Mouse (Mus musculus) limb, embryonic 13.5 days (tissue): ENCODE measurements at regions not wholly inside any gene's neighbourhood (a gene's known extent, or its start where the extent isn't known, plus 50 kb on each side); places are given as distances from the start of the nearest gene placed in this dataset.

Experiments used
- ATAC-seq: fragments of 200-750 bp; cut with Nextera tagmentation; 2 replicates; pipeline ENCODE4 v1.8.0; 2017; ENCODE audit warnings: low read depth, moderate number of reproducible peaks, moderate TSS enrichment; ENCODE audit not compliant: low FRiP score
- H3K27ac ChIP-seq: fragments of 300-500 bp; sonication (generic); 2 replicates; pipeline ENCODE4 v1.5.1; 2015; ENCODE audit warnings: inconsistent platforms, mild to moderate bottlenecking, moderate library complexity
- H3K27me3 ChIP-seq: fragments of 300-500 bp; sonication (generic); 2 replicates; pipeline ENCODE4 v1.6.1; 2015; ENCODE audit warnings: mild to moderate bottlenecking, inconsistent platforms
- H3K36me3 ChIP-seq: fragments of 300-500 bp; sonication (generic); 2 replicates; pipeline ENCODE4 v1.6.1; 2015; ENCODE audit warnings: inconsistent platforms, mild to moderate bottlenecking, moderate library complexity
- H3K4me1 ChIP-seq: fragments of 300-500 bp; sonication (generic); 2 replicates; pipeline ENCODE4 v1.6.1; 2015; ENCODE audit warnings: inconsistent platforms
- H3K4me2 ChIP-seq: fragments of 300-500 bp; sonication (generic); replicated peaks from 2 replicates; pipeline ENCODE4 v1.6.1; 2015; ENCODE audit warnings: inconsistent platforms, mild to moderate bottlenecking, moderate library complexity
- H3K4me3 ChIP-seq: fragments of 300-500 bp; sonication (generic); 2 replicates; pipeline ENCODE4 v1.5.1; 2015; ENCODE audit warnings: moderate library complexity, mild to moderate bottlenecking, inconsistent platforms
- H3K9ac ChIP-seq: fragments of 300-500 bp; sonication (generic); 2 replicates; pipeline ENCODE4 v1.6.1; 2015; ENCODE audit warnings: mild to moderate bottlenecking, inconsistent platforms
- H3K9me3 ChIP-seq: fragments of 300-500 bp; sonication (generic); 2 replicates; pipeline ENCODE4 v1.6.1; 2016; ENCODE audit warnings: inconsistent platforms
- WGBS: fragments of 180-500 bp; shearing (Covaris S2); methylation state at CpG from one replicate; pipeline ENCODE4 v1.1.7; 2015; 5-methylcytosine and 5-hydroxymethylcytosine counted together

GRCm38 (mm10) chr14:25361129-25361528, 97.9 kb upstream of the Zmiz1 start:
- Histone ChIP-seq H3K9ac (no peak overlapping the region), H3K4me3 (no peak overlapping the region), H3K36me3 (no peaks in the 10 kb centered on the region), H3K27me3 (no peaks in the 10 kb centered on the region), H3K27ac (no peak overlapping the region), H3K4me2 (no peak overlapping the region), H3K9me3 (no peaks in the 10 kb centered on the region), H3K4me1 (peaks cover 31% of the 10 kb centered on the region)
- 83% methylated on average over 3 of the region's 3 CpGs for WGBS
- no peak for ATAC-seq

DNA sequence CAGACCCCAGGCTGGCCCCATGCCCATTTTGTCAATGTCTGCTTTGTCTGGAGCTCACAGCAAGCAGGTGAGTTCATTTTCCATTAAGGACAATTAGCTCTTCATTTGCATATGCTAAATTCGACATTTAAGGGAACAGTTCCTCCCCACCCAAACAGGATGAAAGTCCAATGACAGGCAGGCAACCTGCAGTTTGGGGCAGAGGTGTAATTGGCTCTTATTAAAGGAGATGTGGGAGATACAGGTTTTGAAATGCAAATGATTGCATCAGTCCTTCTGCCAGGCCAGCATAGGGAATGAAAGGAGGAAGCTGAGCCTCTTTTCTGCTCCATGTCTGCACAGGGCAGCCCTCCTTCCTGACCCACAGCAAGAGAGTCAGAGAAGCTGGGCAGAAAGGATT, 96.2 kb upstream of the Zmiz1 start:
- ATAC-seq: no peak
- Histone ChIP-seq H3K27me3 (no peaks in the 10 kb centered on the region), H3K9ac (no peak overlapping the region; the same call in 1 of the 2 replicates), H3K4me1 (peaks cover 35% of the 10 kb centered on the region), H3K4me3 (no peak overlapping the region), H3K4me2 (no peak overlapping the region), H3K27ac (no peak overlapping the region), H3K9me3 (no peaks in the 10 kb centered on the region), H3K36me3 (no peaks in the 10 kb centered on the region)
- 13% methylated on average over 1 of the region's 1 CpGs for WGBS

- Histone ChIP-seq H3K4me1 (peaks cover 30% of the 10 kb centered on the region), H3K27me3 (no peaks in the 10 kb centered on the region), H3K9ac (no peak overlapping the region), H3K4me3 (no peak overlapping the region), H3K36me3 (no peaks in the 10 kb centered on the region), H3K27ac (no peak overlapping the region), H3K4me2 (no peak overlapping the region), H3K9me3 (no peaks in the 10 kb centered on the region)
- WGBS: 53% methylated on average over 10 of the region's 10 CpGs
- no peak; the same call in 1 of the 2 replicates for ATAC-seq
Observed at GRCm38 (mm10) chr14:25365226-25365800, 93.7 kb upstream of the Zmiz1 start.

DNA sequence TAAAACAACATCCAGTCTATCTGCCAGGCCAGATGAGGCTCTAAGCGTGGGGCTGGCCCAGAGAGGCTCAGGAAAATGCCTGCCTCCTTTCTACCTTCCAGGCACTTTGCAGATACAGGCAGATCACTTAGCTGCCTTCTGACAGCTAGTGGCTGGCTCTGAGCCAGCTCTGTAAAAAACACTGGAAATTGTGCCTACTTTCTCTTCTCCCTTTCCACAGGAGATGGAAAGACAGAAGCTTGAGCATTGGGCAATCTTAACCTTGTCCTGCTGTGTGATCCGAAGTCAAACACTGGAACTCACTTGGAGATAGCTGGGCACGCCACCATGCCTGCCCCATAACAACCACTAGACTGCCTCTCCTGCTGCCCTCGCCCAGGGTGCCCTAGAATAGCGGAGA, 93.0 kb upstream of the Zmiz1 start:
- Histone ChIP-seq H3K36me3 (no peaks in the 10 kb centered on the region), H3K9me3 (no peaks in the 10 kb centered on the region), H3K27me3 (no peaks in the 10 kb centered on the region), H3K4me3 (no peak overlapping the region), H3K4me1 (peaks cover 32% of the 10 kb centered on the region), H3K9ac (no peak overlapping the region), H3K4me2 (no peak overlapping the region), H3K27ac (peak overlapping the region; percentile 15; the same call in 1 of the 2 replicates)
- no peak for ATAC-seq
- WGBS: 77% methylated on average over 5 of the region's 5 CpGs

GRCm38 (mm10) chr14:25370306-25371020, 88.5 kb upstream of the Zmiz1 start:
- Histone ChIP-seq H3K27ac (peak overlapping the region; percentile 84), H3K9me3 (no peaks in the 10 kb centered on the region), H3K27me3 (no peaks in the 10 kb centered on the region), H3K4me1 (peaks cover 48% of the 10 kb centered on the region), H3K4me3 (no peak overlapping the region), H3K9ac (no peak overlapping the region), H3K4me2 (no peak overlapping the region), H3K36me3 (no peaks in the 10 kb centered on the region)
- 83% methylated on average over 6 of the region's 6 CpGs for WGBS
- no peak for ATAC-seq

GRCm38 (mm10) chr14:25371021-25371400, 88.0 kb upstream of the Zmiz1 start:
- 67% methylated on average over 5 of the region's 5 CpGs for WGBS
- Histone ChIP-seq H3K4me3 (no peak overlapping the region), H3K4me2 (no peak overlapping the region), H3K36me3 (no peaks in the 10 kb centered on the region), H3K9me3 (no peaks in the 10 kb centered on the region), H3K27me3 (no peaks in the 10 kb centered on the region), H3K4me1 (peaks cover 46% of the 10 kb centered on the region), H3K27ac (peak overlapping the region; percentile 84), H3K9ac (no peak overlapping the region)
- no peak for ATAC-seq

DNA sequence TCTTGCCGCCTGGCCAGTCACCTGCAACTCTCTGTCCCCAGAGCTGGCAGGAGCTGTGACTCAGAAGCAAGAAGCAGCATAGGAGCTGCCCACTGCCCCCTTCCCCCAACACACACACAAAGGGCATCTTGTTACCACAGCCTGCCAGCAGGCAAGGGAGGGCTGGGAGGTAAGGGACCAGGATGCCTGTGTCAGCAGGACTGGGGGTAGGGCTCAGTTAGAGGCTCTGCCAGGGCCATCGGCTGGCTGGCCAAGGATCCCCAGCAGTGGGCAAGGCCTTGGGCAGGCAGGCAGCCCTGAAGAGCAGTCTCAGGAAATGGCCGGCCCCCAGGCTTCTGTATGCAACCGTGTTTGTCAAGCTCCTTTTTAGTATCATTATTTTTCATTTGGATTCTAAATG, 87.3 kb upstream of the Zmiz1 start:
- Histone ChIP-seq H3K36me3 (no peaks in the 10 kb centered on the region), H3K4me3 (no peak overlapping the region), H3K4me1 (peaks cover 44% of the 10 kb centered on the region), H3K9me3 (no peaks in the 10 kb centered on the region), H3K9ac (peak overlapping the region; percentile 35; the same call in 1 of the 2 replicates), H3K27me3 (no peaks in the 10 kb centered on the region), H3K27ac (peak overlapping the region; percentile 84), H3K4me2 (no peak overlapping the region; the same call in 1 of the 2 replicates)
- 29% methylated on average over 4 of the region's 4 CpGs for WGBS
- peak; percentile 76 for ATAC-seq

DNA sequence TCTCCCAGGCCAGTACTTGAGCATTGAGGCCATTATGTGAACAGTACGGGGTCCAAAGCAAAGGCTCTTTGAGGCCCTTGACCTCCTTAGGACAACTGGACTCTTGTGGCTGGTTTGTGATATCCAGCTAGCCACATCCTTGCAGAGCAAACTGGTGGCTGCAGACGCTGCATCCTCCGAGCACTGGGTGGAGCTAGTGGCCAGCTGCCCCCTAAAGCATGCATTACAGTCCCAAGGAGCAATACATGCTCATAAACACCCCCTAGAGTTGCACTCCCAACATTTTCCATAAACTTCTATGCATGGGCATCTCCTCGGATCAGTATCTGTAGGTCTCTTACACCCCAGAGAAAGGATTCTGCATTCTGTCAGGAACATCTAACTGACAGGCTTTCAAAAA, 86.4 kb upstream of the Zmiz1 start:
- Histone ChIP-seq H3K4me2 (no peak overlapping the region), H3K9me3 (no peaks in the 10 kb centered on the region), H3K9ac (no peak overlapping the region), H3K36me3 (no peaks in the 10 kb centered on the region), H3K4me3 (no peak overlapping the region), H3K27me3 (no peaks in the 10 kb centered on the region), H3K27ac (peak overlapping the region; percentile 84), H3K4me1 (peaks cover 53% of the 10 kb centered on the region)
- ATAC-seq: no peak
- WGBS: 52% methylated on average over 4 of the region's 4 CpGs

DNA sequence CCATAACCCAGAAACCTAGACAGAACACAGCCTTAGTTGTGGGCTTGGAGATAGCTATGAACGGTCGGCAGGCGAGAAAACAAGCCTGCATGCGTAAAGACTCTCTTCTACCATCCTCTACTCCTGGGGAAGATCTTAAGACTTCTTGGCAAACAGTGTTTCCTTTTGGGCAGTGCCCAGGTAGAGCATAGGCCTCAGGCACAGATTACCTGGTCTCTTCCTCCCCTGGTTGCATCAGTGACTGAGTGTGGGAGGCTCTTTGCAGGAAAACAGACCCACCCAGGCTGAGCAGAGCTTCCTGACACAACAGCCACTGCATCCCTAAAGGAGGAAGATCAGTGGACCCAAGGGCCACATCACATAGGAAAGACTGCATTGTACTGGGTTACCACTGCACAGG, 85.8 kb upstream of the Zmiz1 start:
- WGBS: 90% methylated on average over 4 of the region's 4 CpGs

GRCm38 (mm10) chr14:25375001-25375400, 84.0 kb upstream of the Zmiz1 start:
- WGBS: 66% methylated on average over 7 of the region's 7 CpGs
- Histone ChIP-seq H3K9ac (no peak overlapping the region), H3K9me3 (no peaks in the 10 kb centered on the region), H3K36me3 (no peaks in the 10 kb centered on the region), H3K4me1 (peaks cover 73% of the 10 kb centered on the region), H3K4me3 (no peak overlapping the region), H3K27ac (no peak overlapping the region), H3K27me3 (no peaks in the 10 kb centered on the region), H3K4me2 (no peak overlapping the region)
- no peak for ATAC-seq

More for the DNA sequence above, 85.8 kb upstream of the Zmiz1 start:
- peaks cover 58% of the 10 kb centered on the region for H3K4me1 ChIP-seq
- ATAC-seq: no peak
- no peaks in the 10 kb centered on the region for H3K27me3 ChIP-seq
- H3K9me3 ChIP-seq: no peaks in the 10 kb centered on the region
- H3K36me3 ChIP-seq: no peaks in the 10 kb centered on the region
- no peak overlapping the region for H3K27ac ChIP-seq
- no peak overlapping the region for H3K4me3 ChIP-seq
- no peak overlapping the region for H3K9ac ChIP-seq
- H3K4me2 ChIP-seq: no peak overlapping the region

DNA sequence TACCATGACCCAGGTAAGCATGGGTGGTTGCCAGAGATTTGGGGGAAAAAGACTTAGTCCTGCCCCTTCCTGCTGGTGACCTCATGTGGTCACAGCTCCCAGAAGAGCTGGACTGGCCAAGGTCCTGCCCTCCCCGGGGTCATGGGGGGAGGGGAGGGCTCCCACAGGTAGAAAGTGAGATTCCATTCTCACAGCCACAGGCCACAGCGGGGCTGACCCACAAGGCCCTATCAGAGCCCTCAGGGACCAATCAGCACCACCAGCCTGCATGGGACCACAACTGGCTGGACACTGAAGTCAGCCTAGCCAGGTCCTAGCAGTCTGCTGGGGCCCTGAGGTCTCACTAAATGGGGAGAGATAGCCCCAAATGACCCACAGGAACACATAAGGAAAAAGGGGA, 81.9 kb upstream of the Zmiz1 start:
- no peaks in the 10 kb centered on the region for H3K27me3 ChIP-seq
- H3K4me1 ChIP-seq: peaks cover 53% of the 10 kb centered on the region
- no peaks in the 10 kb centered on the region for H3K9me3 ChIP-seq
- H3K36me3 ChIP-seq: no peaks in the 10 kb centered on the region
- no peak for ATAC-seq
- peak overlapping the region; percentile 49; the same call in 1 of the 2 replicates for H3K4me3 ChIP-seq
- WGBS: 43% methylated on average over 2 of the region's 2 CpGs
- H3K9ac ChIP-seq: no peak overlapping the region
- peak overlapping the region; percentile 99 for H3K27ac ChIP-seq
- peak overlapping the region; percentile 79 for H3K4me2 ChIP-seq

DNA sequence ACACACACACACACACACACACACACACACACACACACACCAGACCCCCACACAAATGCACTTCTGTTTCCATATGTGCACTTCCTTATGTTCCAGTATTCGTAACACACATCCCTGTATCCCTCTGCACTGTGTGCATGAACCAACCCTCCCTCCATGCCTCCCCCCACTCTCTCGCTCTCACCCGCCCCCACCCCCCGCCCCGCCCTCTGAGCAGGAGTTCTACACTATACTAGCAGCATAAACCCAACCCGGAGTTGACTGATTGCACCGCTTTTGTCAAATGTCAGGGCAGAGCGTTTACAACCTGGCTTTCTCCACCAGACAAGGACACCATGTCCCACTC, 81.5 kb upstream of the Zmiz1 start:
- Histone ChIP-seq H3K36me3 (no peaks in the 10 kb centered on the region), H3K4me2 (peak overlapping the region; percentile 79), H3K27ac (peak overlapping the region; percentile 99), H3K9me3 (no peaks in the 10 kb centered on the region), H3K4me1 (peaks cover 49% of the 10 kb centered on the region), H3K4me3 (peak overlapping the region; percentile 49), H3K9ac (peak overlapping the region; percentile 85), H3K27me3 (no peaks in the 10 kb centered on the region)
- 1% methylated on average over 8 of the region's 8 CpGs for WGBS
- ATAC-seq: peak; percentile 88
